17 mouse cellular contexts compared by ENCODE assay signal in genomic region chr12:91183304-91183855, GRCm38 (mm10).
DNase-seq lines count a peak whose midpoint lies in the region; ATAC-seq and TF ChIP-seq lines count a peak whose summit lies in the region.
"Had no signal": no experiment of that assay in that cellular context is flagged by ENCODE, and none has a peak within 500 bp of the region (broad histone marks: within the 10 kb centered on the region; RNA-seq: fewer than 3 reads in every experiment).

No protein-coding gene starts in this region.

- peak; percentile 98 for ATAC-seq in megakaryocyte, adult 5-6 weeks (ENCODE audit: poor library complexity, severe bottlenecking)
- ATAC-seq: forebrain, embryonic 14.5 days had no signal

- WGBS in bone marrow, adult 2 months = 44% methylated on average over 4 of the region's 4 CpGs

- peaks cover 1% of the 10 kb centered on the region; the same call in 1 of the 2 replicates for H3K4me1 ChIP-seq in bone marrow, adult 2 months (ENCODE audit: control insufficient read depth, insufficient read depth, low read length)
- H3K4me1 ChIP-seq: hindbrain, embryonic 15.5 days; liver, embryonic 13.5 days; midbrain, embryonic 12.5 days; stomach, embryonic 15.5 days had no signal

- H3K4me3 ChIP-seq in bone marrow, adult 2 months (replicated peaks; ENCODE audit: control insufficient read depth, low read depth, low read length) = peak overlapping the region; percentile 63
- H3K4me3 ChIP-seq: hindbrain, embryonic 15.5 days; liver, embryonic 13.5 days; midbrain, embryonic 12.5 days; stomach, embryonic 15.5 days had no signal

- no peak for TF ChIP-seq POLR2A in bone marrow, adult 2 months (IDR thresholded peaks at IDR 0.05; ENCODE audit: borderline replicate concordance, control insufficient read depth, low read depth, low read length)

- no peak for TF ChIP-seq CTCF in bone marrow, adult 2 months (IDR thresholded peaks at IDR 0.05; ENCODE audit: control insufficient read depth, insufficient read depth, low read length)

- peak; percentile 61 for DNase-seq in thymus, postnatal 0 days (ENCODE audit: low spot score)
- no peak for DNase-seq in thymus, postnatal 10 days (ENCODE audit: low spot score in 2 of 2)
- no peak for DNase-seq in cerebellum, postnatal 4 days (ENCODE audit: low spot score in 2 of 2)
- DNase-seq in cerebellum, postnatal 25 days = no peak
- DNase-seq in kidney, adult 18-20 months = no peak
- DNase-seq: cerebellum, adult 18-20 months; embryo, embryonic 11 days; heart, postnatal 14 days; kidney, adult 9 months; left cerebral cortex, postnatal 4 days; liver, embryonic 13.5 days had no signal

- H3K27ac ChIP-seq in bone marrow, adult 2 months (ENCODE audit: control insufficient read depth, insufficient read depth, low read depth, low read length, poor library complexity) = peak overlapping the region; percentile 58
- H3K27ac ChIP-seq: hindbrain, embryonic 15.5 days; liver, embryonic 13.5 days; midbrain, embryonic 12.5 days; stomach, embryonic 15.5 days had no signal
